Mouse (Mus musculus) thymus, adult 2 months (tissue): ENCODE results near the gene Olfr1500. TPM values are rescaled to one million over a fixed set of nuclear protein-coding genes. Genes with fewer than 3 reads are reported as not detected.
"Not testable (repeated sequence)": the region's sequence is repeated elsewhere in the genome, so short reads cannot be mapped to it uniquely, and the experiment has no call there.

ENCODE experiments used
- DNase-seq: peaks from one replicate; pipeline ENCODE4 v3.0.0; 2021
- H3K27ac ChIP-seq: fragments of 200-500 bp; 2 replicates; pipeline ENCODE4 v1.5.1; 2012; ENCODE audit warnings: low read length, control low read depth; ENCODE audit not compliant: control insufficient read depth, insufficient read depth
- H3K27me3 ChIP-seq: fragments of 200-500 bp; 2 replicates; pipeline ENCODE4 v1.6.1; 2012; ENCODE audit warnings: mild to moderate bottlenecking, low read length, moderate library complexity, mixed read lengths; ENCODE audit not compliant: control insufficient read depth, insufficient read depth
- H3K36me3 ChIP-seq: fragments of 200-500 bp; 2 replicates; pipeline ENCODE4 v1.6.1; 2012; ENCODE audit warnings: mild to moderate bottlenecking, low read length, moderate library complexity; ENCODE audit not compliant: control insufficient read depth, insufficient read depth
- H3K4me1 ChIP-seq: fragments of 200-500 bp; replicated peaks from 2 replicates; pipeline ENCODE4 v1.6.1; 2012; ENCODE audit warnings: low read length; ENCODE audit not compliant: control insufficient read depth, insufficient read depth
- H3K4me3 ChIP-seq: fragments of 200-500 bp; 2 replicates; pipeline ENCODE4 v1.5.1; 2012; ENCODE audit warnings: mild to moderate bottlenecking, low read length, control low read depth, moderate library complexity; ENCODE audit not compliant: control insufficient read depth, insufficient read depth
- CTCF ChIP-seq: fragments of 200-500 bp; IDR thresholded peaks from 2 replicates; pipeline ENCODE4 v1.5.1; 2012; ENCODE audit warnings: mild to moderate bottlenecking, control low read depth, low read length, moderate library complexity, borderline replicate concordance; ENCODE audit not compliant: control insufficient read depth, poor library complexity, insufficient read depth; ENCODE audit errors: extremely low read depth
- POLR2A ChIP-seq: fragments of 200-500 bp; IDR thresholded peaks from 2 replicates; pipeline ENCODE4 v1.6.1; 2012; ENCODE audit warnings: mild to moderate bottlenecking, low read length, control low read depth, moderate library complexity; ENCODE audit not compliant: control insufficient read depth, poor library complexity, insufficient read depth; ENCODE audit errors: extremely low read depth
- WGBS: fragments of 180-500 bp; shearing (Covaris S2); methylation state at CpG from one replicate; pipeline ENCODE4 v1.1.7; 2018; 5-methylcytosine and 5-hydroxymethylcytosine counted together
- polyA plus RNA-seq: library from polyadenylated mRNA; depleted of rRNA; stranded (reverse); fragments of >200 nt; gene quantifications from 2 replicates; pipeline ENCODE4 v1.2.3, GENCODE M21; 2012; rRNA removed

Olfr1500 gene
- polyA plus RNA-seq, 1 experiment = not detected

- DNase-seq = no peak
- WGBS = 73% methylated on average over 2 of the region's 2 CpGs
- H3K4me3 ChIP-seq = no peak overlapping the region
- H3K36me3 ChIP-seq = no peaks in the 10 kb centered on the region
- no peak overlapping the region for H3K27ac ChIP-seq
- no peaks in the 10 kb centered on the region for H3K4me1 ChIP-seq
- no peaks in the 10 kb centered on the region for H3K27me3 ChIP-seq
- TF ChIP-seq POLR2A = no peak
- TF ChIP-seq CTCF = no peak
These were observed 17.5 kb downstream of the Olfr1500 start for GRCm38 (mm10) chr19:13812823-13813222.

- not testable (repeated sequence) for H3K27me3 ChIP-seq, H3K4me1 ChIP-seq, DNase-seq, H3K36me3 ChIP-seq, H3K27ac ChIP-seq, H3K4me3 ChIP-seq
- WGBS = 53% methylated on average over 1 of the region's 1 CpGs
These were observed 24.8 kb downstream of the Olfr1500 start for GRCm38 (mm10) chr19:13805486-13805885.

- DNase-seq = no peak
- no peak within 1 kb of the TSS for H3K27ac ChIP-seq
- TF ChIP-seq POLR2A = no peak
- TF ChIP-seq CTCF = no peak
- H3K27me3 ChIP-seq = no peaks in the 10 kb centered on the region
- no peak within 1 kb of the TSS for H3K4me3 ChIP-seq
- H3K4me1 ChIP-seq = no peaks in the 10 kb centered on the region
- H3K36me3 ChIP-seq = no peaks in the 10 kb centered on the region
These were observed 32.2 kb downstream of the Olfr1500 start, which contains the start of gene Olfr1497 for GRCm38 (mm10) chr19:13798102-13798501. Olfr1497 (minus strand) TSS chr19:13798202.

GRCm38 (mm10) chr19:13777578-13777977, 52.7 kb downstream of the Olfr1500 start, which contains the start of gene Olfr1496:
Olfr1496 (plus strand) TSS chr19:13777878.
- Histone ChIP-seq H3K36me3 (no peaks in the 10 kb centered on the region), H3K27ac (no peak within 1 kb of the TSS), H3K27me3 (no peaks in the 10 kb centered on the region), H3K4me1 (no peaks in the 10 kb centered on the region), H3K4me3 (no peak within 1 kb of the TSS)
- no peak for TF ChIP-seq POLR2A
- TF ChIP-seq CTCF = no peak
- no peak for DNase-seq
- 96% methylated on average over 1 of the region's 1 CpGs for WGBS

Other genes starting within 250 kb of the Olfr1500 start
- not detected in 2 replicates for gene Olfr1484, start 247.0 kb downstream of the Olfr1500 start, polyA plus RNA-seq
- not detected in 2 replicates for gene Olfr1487, start 213.1 kb downstream of the Olfr1500 start, polyA plus RNA-seq
- gene Olfr1489, start 198.9 kb downstream of the Olfr1500 start, polyA plus RNA-seq = not detected in 2 replicates
- gene Olfr1490, start 179.4 kb downstream of the Olfr1500 start, polyA plus RNA-seq = not detected in 2 replicates
- not detected in 2 replicates for gene Olfr1491, start 133.2 kb downstream of the Olfr1500 start, polyA plus RNA-seq
- not detected in 2 replicates for gene Olfr1493-ps1, start 107.2 kb downstream of the Olfr1500 start, polyA plus RNA-seq
- not detected in 2 replicates for gene Olfr1494, start 90.8 kb downstream of the Olfr1500 start, polyA plus RNA-seq
- not detected in 2 replicates for gene Olfr1495, start 65.9 kb downstream of the Olfr1500 start, polyA plus RNA-seq
- not detected in 2 replicates for gene Olfr1496, start 52.6 kb downstream of the Olfr1500 start, polyA plus RNA-seq
- gene Olfr1497, start 32.3 kb downstream of the Olfr1500 start, polyA plus RNA-seq = not detected in 2 replicates
- gene Olfr1499, start 11.0 kb downstream of the Olfr1500 start, polyA plus RNA-seq = not detected in 2 replicates
- not detected in 2 replicates for gene Olfr1501, start 20.2 kb upstream of the Olfr1500 start, polyA plus RNA-seq
- not detected in 2 replicates for gene Olfr1502, start 31.3 kb upstream of the Olfr1500 start, polyA plus RNA-seq
- not detected in 2 replicates for gene Olfr1504, start 67.4 kb upstream of the Olfr1500 start, polyA plus RNA-seq
- not detected in 2 replicates for gene Olfr1505, start 83.0 kb upstream of the Olfr1500 start, polyA plus RNA-seq